Mouse (Mus musculus) C2C12 (cell line): ENCODE results near the gene Brca1.

Source experiments
- CTCF ChIP-seq: IDR thresholded peaks from one replicate; pipeline ENCODE4 v1.5.1; 2011; ENCODE audit not compliant: control insufficient read depth, insufficient read depth, insufficient read length
- MAX ChIP-seq: IDR thresholded peaks from one replicate; pipeline ENCODE4 v1.6.1; 2011; ENCODE audit warnings: mild to moderate bottlenecking, control low read depth
- MYOD1 ChIP-seq: IDR thresholded peaks from one replicate; pipeline ENCODE4 v1.6.1; 2011; ENCODE audit warnings: low read depth; ENCODE audit not compliant: control insufficient read depth, insufficient read length
- MYOG ChIP-seq: IDR thresholded peaks from one replicate; pipeline ENCODE4 v1.6.1; 2011; ENCODE audit not compliant: control insufficient read depth, insufficient read length; ENCODE audit errors: extremely low read depth
- USF1 ChIP-seq: IDR thresholded peaks from one replicate; pipeline ENCODE4 v1.6.1; 2011; ENCODE audit warnings: low read depth, mild to moderate bottlenecking, control low read depth, moderate library complexity

DNA sequence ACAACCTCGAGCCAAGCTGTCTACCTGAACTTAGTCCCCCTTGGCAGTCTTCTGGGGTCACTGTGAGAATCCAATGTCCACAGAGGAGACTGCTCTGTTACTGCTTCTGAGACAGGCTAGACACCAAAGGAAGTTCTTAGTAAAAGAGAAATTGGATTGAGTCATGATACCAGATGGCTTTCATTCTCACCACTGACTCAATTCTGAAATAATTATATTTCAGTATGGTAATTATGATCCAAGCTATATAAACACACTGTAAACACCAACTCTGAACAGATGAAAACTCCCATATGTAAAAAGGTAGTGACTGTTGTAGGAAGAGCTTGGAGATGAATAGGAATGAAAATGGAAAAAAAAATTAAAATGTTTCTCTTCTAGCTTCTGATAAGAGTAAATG, 7.6 kb downstream of the Brca1 start:
- TF ChIP-seq USF1 (no peak), MYOG (no peak), CTCF (no peak), MAX (no peak), MYOD1 (no peak)
